Mouse (Mus musculus): Measurements from ENCODE around the gene Myb. TPM values are rescaled to one million over a fixed set of nuclear protein-coding genes. Genes with fewer than 3 reads are reported as not detected.
"Not testable (repeated sequence)": the region's sequence is repeated elsewhere in the genome, so short reads cannot be mapped to it uniquely, and the experiment has no call there.

The Myb gene
- polyA plus RNA-seq, 1 experiment: 0.44 TPM

GRCm38 (mm10) chr10:21158111-21158917, 2.5 kb downstream of the Myb start:
- H3K4me1 ChIP-seq (ENCODE audit: control insufficient read depth, insufficient read depth, low read length): no peaks in the 10 kb centered on the region
- TF ChIP-seq POLR2A (IDR thresholded peaks at IDR 0.05; ENCODE audit: low read depth, low read length) (no peak), CTCF (IDR thresholded peaks at IDR 0.05; ENCODE audit: borderline replicate concordance, insufficient read depth, low read length) (0 out of 2 replicates have a peak, but pooled peaks have one; percentile 15)
- no peak overlapping the region for H3K27ac ChIP-seq (ENCODE audit: insufficient read depth, low read length)
- peak overlapping the region; percentile 60 for H3K4me3 ChIP-seq (ENCODE audit: insufficient read depth, low read length)

DNA sequence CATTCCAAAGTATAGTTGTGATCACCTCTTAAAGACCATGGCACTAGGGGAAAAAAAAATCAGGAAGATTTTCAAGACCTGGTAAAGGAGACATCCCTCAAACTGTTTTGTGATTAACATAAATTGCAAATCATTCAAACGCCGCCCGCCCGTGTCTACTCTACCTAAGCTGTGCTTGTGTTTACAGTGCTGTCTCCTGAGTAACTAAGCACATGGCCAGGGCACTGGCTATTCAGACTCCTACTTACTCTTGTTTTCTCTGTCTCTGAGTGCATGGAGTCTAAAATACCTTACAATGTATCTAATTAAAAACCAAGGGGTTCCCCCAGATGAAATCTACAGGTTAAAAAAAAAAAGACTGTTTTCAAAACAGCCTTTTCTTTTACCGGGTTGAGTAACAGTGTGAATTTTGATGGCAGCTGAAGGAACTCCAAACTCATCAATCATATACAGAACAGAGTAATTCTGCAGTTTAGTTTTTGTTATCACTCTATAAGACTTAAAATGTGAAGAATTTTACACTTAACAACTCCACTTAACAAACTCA, 3.8 kb downstream of the Myb start:
- Histone ChIP-seq H3K4me1 (ENCODE audit: control insufficient read depth, insufficient read depth, low read length) (no peaks in the 10 kb centered on the region), H3K4me3 (ENCODE audit: insufficient read depth, low read length) (no peak overlapping the region), H3K27ac (ENCODE audit: insufficient read depth, low read length) (no peak overlapping the region)
- TF ChIP-seq POLR2A (IDR thresholded peaks at IDR 0.05; ENCODE audit: low read depth, low read length) (no peak), CTCF (IDR thresholded peaks at IDR 0.05; ENCODE audit: borderline replicate concordance, insufficient read depth, low read length) (no peak)

DNA sequence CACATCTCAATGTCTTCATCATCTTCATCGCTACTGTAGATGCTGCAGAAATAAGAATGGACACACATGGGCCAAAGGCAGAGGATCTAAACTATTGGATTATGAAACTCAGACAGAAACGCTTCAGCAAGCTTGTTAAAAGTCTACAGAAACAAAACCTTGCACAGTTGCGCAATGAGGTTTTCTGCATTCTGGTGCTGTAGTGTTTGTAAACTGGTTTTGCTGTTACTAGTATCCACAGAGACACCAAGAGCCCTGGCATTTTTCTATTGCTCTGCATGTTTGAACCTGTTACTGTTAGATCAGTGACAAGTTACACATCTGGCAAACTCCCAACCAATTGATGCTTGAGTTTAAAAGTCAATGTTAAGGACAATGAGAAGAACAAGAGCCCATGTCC, 4.4 kb downstream of the Myb start:
- H3K27ac ChIP-seq (ENCODE audit: insufficient read depth, low read length): no peak overlapping the region
- no peaks in the 10 kb centered on the region for H3K4me1 ChIP-seq (ENCODE audit: control insufficient read depth, insufficient read depth, low read length)
- TF ChIP-seq CTCF (IDR thresholded peaks at IDR 0.05; ENCODE audit: borderline replicate concordance, insufficient read depth, low read length) (no peak), POLR2A (IDR thresholded peaks at IDR 0.05; ENCODE audit: low read depth, low read length) (no peak)
- no peak overlapping the region for H3K4me3 ChIP-seq (ENCODE audit: insufficient read depth, low read length)

GRCm38 (mm10) chr10:21154927-21155326, 5.9 kb downstream of the Myb start:
- H3K27ac ChIP-seq (ENCODE audit: insufficient read depth, low read length): no peak overlapping the region
- H3K4me3 ChIP-seq (ENCODE audit: insufficient read depth, low read length): no peak overlapping the region
- no peaks in the 10 kb centered on the region for H3K4me1 ChIP-seq (ENCODE audit: control insufficient read depth, insufficient read depth, low read length)
- TF ChIP-seq CTCF (IDR thresholded peaks at IDR 0.05; ENCODE audit: borderline replicate concordance, insufficient read depth, low read length): no peak
- no peak for TF ChIP-seq POLR2A (IDR thresholded peaks at IDR 0.05; ENCODE audit: low read depth, low read length)

DNA sequence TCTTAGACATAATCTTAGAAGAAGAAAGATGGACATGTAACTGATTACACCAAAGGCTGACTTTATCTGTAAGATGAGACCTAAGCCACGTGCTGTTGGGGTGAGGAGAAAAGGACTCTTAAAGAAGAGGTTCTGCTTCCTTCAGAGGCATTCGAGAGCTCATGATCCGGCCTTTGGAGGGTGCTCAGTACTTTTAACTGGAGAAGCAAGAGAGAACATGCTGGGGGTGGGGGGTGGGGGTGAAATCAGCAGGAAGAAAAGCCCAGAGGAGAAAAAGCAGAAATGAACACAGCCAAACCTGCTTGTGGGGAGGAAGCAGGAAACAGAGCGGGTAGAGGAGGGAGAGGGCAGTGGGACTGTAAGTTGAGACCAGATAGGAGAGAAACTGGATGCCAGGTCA, 7.4 kb downstream of the Myb start:
- TF ChIP-seq CTCF (IDR thresholded peaks at IDR 0.05; ENCODE audit: borderline replicate concordance, insufficient read depth, low read length) (no peak), POLR2A (IDR thresholded peaks at IDR 0.05; ENCODE audit: low read depth, low read length) (no peak)
- H3K27ac ChIP-seq (ENCODE audit: insufficient read depth, low read length): no peak overlapping the region
- no peak overlapping the region for H3K4me3 ChIP-seq (ENCODE audit: insufficient read depth, low read length)

DNA sequence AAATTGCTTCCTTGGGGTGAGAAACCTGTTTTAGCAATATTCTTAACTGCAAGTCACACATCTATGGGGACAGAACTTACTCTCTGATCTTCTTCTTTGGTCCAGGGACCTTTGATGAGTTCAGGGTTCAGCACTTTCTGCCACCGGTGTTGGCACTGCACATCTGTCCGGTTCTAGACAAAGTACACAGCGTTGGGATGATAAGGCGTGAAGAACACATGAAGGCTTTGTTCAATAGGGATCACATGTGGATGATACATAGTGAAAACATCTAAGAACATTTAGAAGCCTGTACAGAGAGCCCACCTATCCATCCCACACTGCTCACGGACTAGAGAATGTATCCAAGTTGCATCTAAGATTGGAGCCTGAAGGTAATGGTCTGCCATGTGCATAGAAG, 8.0 kb downstream of the Myb start:
- Histone ChIP-seq H3K4me1 (ENCODE audit: control insufficient read depth, insufficient read depth, low read length) (no peaks in the 10 kb centered on the region), H3K4me3 (ENCODE audit: insufficient read depth, low read length) (no peak overlapping the region), H3K27ac (ENCODE audit: insufficient read depth, low read length) (no peak overlapping the region)
- TF ChIP-seq POLR2A (IDR thresholded peaks at IDR 0.05; ENCODE audit: low read depth, low read length) (no peak), CTCF (IDR thresholded peaks at IDR 0.05; ENCODE audit: borderline replicate concordance, insufficient read depth, low read length) (no peak)

More for the DNA sequence above, 7.4 kb downstream of the Myb start:
- H3K4me1 ChIP-seq (ENCODE audit: control insufficient read depth, insufficient read depth, low read length): no peaks in the 10 kb centered on the region

GRCm38 (mm10) chr10:21151320-21151719, 9.5 kb downstream of the Myb start:
- Histone ChIP-seq H3K27ac (ENCODE audit: insufficient read depth, low read length) (no peak overlapping the region), H3K4me3 (ENCODE audit: insufficient read depth, low read length) (no peak overlapping the region), H3K4me1 (ENCODE audit: control insufficient read depth, insufficient read depth, low read length) (no peaks in the 10 kb centered on the region)
- no peak for TF ChIP-seq CTCF (IDR thresholded peaks at IDR 0.05; ENCODE audit: borderline replicate concordance, insufficient read depth, low read length)
- no peak for TF ChIP-seq POLR2A (IDR thresholded peaks at IDR 0.05; ENCODE audit: low read depth, low read length)

DNA sequence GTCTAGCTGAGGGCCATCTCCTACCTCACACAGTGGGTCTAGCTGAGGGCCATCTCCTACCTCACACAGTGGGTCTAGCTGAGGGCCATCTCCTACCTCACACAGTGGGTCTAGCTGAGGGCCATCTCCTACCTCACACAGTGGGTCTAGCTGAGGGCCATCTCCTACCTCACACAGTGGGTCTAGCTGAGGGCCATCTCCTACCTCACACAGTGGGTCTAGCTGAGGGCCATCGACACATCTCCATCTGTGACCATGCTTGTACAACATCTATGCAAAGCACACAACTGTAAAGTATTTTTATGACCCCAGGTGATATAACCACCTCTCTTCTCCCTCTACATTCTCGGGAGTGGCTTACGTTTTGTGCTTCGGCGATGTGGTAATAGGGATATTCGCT, 10.8 kb downstream of the Myb start:
- not testable (repeated sequence) for H3K4me3 ChIP-seq (ENCODE audit: insufficient read depth, low read length); H3K4me1 ChIP-seq (ENCODE audit: control insufficient read depth, insufficient read depth, low read length); H3K27ac ChIP-seq (ENCODE audit: insufficient read depth, low read length)

DNA sequence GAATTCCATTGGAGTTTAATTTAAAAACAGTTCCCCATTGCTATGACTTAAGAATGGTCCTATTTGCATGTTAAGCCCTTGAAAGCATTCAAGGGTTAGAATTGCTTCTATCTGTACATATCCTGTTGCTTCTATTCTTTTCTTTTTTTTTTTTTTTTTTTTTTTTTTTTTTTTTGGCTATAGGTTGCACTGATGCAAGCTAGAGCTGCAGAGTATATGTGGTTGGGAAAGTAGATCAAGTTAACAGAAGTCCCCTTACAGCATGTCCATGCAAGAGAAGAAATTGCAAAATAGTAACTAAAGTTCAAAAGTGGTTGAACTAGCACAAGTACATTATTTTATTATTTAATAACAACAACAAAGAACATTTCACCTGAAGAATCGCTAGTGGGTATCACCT, 14.1 kb downstream of the Myb start:
- H3K4me1 ChIP-seq (ENCODE audit: control insufficient read depth, insufficient read depth, low read length): no peaks in the 10 kb centered on the region
- H3K27ac ChIP-seq (ENCODE audit: insufficient read depth, low read length): no peak overlapping the region
- TF ChIP-seq POLR2A (IDR thresholded peaks at IDR 0.05; ENCODE audit: low read depth, low read length): no peak
- no peak for TF ChIP-seq CTCF (IDR thresholded peaks at IDR 0.05; ENCODE audit: borderline replicate concordance, insufficient read depth, low read length)
- no peak overlapping the region for H3K4me3 ChIP-seq (ENCODE audit: insufficient read depth, low read length)

GRCm38 (mm10) chr10:21146263-21146662, 14.5 kb downstream of the Myb start:
- no peak overlapping the region for H3K27ac ChIP-seq (ENCODE audit: insufficient read depth, low read length)
- no peak overlapping the region for H3K4me3 ChIP-seq (ENCODE audit: insufficient read depth, low read length)
- TF ChIP-seq POLR2A (IDR thresholded peaks at IDR 0.05; ENCODE audit: low read depth, low read length) (no peak), CTCF (IDR thresholded peaks at IDR 0.05; ENCODE audit: borderline replicate concordance, insufficient read depth, low read length) (no peak)
- no peaks in the 10 kb centered on the region for H3K4me1 ChIP-seq (ENCODE audit: control insufficient read depth, insufficient read depth, low read length)
